Mouse (Mus musculus): Measurements from ENCODE around the gene Scn4b. TPM values are rescaled to one million over a fixed set of nuclear protein-coding genes. Genes with fewer than 3 reads are reported as not detected.
A peak's percentile ranks its signal among the peaks of the same experiment; 100 is the strongest.

Gene Scn4b
- total RNA-seq, 2 experiments from 2014 or later, result 6.0 to 8.2 TPM

DNA sequence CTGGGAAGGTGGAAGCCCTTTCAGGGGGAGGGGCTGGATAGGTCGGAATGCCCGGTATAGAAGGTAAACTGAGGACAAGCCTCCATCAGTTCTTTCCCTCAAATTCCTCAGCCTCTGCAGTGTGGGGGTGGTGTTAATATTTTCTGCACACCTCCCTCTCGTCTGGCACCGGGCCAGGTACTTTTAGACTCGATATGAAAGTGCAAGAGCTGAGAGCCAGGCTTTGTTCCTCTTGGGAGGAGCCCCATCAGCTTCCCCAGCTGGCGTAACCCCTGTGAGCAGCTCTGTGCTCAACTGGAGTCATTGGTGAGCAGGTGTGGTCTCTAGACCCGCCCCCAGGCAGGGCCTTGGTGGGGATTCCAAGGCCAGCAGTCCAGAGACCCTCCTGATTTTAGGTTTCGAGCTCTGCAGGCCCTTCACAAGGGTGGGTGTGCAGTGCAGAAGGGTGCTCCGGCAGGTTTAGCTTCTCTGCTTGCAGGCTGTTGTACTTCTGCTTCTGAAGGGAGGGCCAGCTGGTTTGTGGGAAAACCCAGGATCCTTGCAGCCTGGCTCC, 15.9 kb upstream of the Scn4b start:
- DNase-seq (ENCODE audit: low spot score in 2 of 2), result peak; percentile 63 to 77

DNA sequence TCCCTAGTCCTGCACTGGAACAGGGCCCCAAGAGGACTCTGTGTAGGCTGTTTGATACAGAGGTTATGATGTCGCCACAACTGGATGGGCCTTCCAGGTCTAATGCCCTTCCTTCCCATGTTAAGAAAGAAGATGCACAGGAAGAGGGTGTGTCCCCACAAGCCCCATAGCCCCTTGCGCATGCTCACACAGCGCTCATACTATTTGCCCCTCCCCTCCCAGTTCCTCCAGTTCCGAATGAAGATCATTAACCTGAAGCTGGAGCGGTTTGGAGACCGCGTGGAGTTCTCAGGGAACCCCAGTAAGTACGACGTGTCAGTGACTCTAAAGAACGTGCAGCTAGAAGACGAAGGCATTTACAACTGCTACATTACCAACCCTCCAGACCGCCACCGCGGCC, 13.0 kb upstream of the Scn4b start:
- DNase-seq (ENCODE audit: low spot score in 2 of 2), result no peak

DNA sequence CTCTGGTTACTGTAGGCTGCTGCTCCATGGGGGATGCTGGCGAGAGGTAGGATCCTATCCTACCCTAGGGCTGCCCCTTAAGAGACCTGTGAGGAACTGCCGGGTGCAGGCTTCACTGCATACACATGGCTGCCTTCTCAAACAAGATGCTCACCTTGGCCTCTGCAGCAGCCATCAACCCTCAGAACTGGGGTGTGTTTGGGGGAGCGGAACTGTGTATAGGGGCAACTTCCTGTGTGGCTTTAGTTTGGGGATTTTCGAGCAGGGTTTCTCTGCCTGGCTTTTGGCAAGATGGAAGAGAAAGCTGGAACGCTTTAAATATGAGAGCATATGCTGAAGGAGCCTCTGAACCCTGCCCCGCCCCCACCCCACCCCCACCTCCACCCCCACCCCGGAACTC, 11.3 kb upstream of the Scn4b start:
- DNase-seq (ENCODE audit: low spot score in 2 of 2), result no peak

DNA sequence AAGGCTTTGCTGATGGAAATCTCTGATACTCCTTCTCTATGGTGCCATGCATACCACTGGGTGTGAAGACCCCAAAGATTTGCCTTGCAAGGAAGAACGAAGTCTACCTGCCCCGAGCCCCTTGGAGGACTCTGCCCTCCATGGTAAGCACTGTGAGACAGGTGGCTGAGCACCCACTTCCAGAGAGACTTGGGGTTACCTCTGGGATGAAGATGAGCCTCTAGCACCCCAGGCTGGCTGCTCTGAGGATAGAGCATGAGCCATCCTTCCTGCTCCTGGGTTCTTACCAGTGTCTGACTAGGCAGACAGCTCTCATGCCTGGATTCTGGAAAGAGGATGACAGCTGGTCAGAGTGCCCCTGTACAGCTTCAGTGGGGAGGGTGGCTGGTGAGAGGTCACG, 8.1 kb upstream of the Scn4b start:
- no peak for DNase-seq (ENCODE audit: low spot score in 2 of 2)

DNA sequence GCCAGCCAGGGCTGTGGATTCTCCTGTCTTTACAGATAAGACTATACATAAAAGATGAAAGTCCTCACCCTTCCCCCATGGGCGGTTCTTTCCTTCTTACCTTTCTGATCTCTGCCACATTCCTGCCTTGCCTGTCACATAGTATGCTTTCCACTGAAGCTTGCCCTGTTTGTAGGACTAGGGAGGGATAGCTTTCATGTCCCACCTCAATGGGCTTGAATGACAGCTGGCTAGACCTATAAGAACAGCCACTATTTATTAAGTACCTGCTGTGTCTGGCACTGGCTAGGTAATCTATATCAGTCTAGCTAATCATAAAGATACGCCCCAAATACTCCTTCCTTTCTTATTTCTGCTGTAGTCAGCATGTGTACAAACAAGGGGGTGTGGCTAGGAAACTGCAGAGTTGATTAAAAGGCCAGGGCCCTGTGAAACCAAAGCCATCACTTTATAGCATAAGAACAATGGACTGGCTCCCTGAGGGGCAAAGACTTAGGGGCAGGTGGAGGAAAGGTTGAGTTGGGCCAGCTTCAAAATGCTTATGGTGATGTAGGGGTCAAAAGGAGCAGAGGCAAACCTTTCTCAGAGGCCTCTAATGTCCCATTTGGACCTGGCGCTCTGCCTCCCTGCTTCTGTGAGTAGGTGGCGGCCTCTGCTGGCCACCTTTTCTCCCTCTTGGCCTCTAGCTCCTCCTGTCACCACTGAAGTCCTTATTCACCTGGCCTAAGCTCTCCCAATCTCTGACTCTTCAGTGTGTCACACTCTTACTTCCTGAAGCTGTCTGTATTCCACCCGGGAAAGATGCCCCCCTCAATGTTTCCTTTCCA, 4.5 kb upstream of the Scn4b start:
- no peak for DNase-seq (ENCODE audit: low spot score in 2 of 2)

DNA sequence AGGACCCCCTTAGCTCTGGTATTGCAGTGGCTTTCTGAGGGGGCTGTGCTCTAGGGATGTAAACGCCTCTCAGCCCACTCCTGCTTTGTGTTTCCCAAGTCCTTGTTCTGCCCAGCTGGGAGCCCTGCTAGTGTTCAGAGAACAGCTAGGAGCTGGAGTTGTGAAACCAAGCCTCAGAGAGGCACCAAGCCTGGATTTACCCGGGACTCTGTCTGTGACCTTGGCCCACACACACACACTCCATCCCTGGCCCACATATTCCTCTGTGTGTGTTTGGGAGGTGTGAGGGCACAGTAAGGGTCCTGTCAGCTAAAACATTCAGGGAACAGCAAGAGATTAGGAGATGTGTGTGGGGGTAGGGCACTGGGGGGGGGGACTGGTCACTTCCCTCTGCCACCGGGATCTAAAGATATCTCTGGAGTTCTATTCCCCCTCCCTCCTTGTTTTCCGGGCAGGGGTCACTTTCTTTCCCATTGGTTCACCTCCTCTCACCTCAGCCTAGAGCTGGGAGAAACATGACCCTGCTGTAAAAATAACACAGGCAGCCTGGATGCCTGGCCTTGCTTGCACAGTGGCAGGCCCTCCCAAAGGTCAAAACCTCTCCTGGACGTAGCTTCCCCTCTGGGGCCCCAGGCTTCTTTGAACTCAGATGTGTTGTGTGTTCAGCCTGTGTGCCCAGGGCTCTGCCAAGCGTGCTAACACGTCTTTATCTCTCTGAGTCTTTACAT, 1.6 kb upstream of the Scn4b start:
- no peak for DNase-seq (ENCODE audit: low spot score in 2 of 2)

DNA sequence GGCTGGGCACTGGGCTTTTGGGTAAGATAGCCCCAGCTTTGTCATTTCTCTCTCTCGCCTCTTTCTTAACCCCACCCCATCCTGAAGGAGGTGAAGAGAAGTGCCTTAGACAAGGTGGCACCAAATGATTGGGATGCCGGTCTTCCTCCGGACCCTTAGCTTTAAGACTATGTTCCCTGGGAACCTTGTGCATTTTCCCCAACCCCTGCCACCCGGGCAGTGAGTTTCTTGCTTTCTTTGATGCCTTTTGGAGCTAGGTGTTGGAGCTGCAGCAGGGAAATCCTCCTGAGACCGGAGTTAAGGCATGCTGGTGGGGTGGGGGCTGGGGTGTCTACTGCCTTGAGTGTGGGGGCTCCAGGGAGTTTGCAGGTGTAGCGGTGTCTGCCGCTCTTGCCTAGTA, 887 bp downstream of the Scn4b start:
- no peak for DNase-seq (ENCODE audit: low spot score in 2 of 2)

DNA sequence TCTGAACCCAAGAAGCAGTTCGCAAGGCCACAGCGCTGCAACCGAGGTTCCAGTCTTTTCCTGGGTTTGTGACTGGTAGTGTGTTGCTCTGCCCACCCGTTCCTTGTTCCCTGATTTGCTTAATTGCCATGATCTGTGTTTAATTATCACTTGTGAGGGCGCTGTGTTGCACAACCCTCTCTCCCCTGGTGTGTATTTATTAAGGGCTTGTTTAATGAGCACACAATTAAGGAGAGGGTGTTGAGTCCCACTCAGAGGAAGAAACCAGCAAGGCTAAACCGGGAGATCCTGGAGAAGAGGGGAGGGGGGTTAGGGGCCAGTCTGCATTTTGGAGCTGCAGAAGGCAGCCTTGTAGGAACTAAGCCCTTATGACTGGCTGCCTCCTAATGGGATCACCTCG, 2.8 kb downstream of the Scn4b start:
- DNase-seq (ENCODE audit: low spot score in 2 of 2), result no peak

DNA sequence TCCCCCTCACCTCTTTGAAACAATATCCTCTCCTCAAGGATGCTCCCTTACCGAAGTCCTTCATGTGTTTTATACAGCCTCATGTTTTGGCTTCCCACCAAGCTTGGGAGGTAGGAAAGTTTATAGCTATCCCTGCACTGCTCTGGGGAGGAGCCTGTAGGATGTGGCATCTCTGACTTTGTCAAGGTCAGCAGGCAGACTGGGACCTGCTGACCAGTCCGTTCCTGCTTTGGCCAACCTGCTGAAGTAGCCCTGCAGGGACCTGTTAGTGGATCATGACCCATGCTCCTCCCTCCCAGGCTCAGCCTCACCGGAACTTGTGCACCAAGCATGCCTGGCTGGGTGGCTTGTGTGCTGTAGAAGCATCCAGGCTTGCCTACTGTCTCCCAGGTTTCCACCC, 4.5 kb downstream of the Scn4b start:
- DNase-seq (ENCODE audit: low spot score in 2 of 2), result no peak

DNA sequence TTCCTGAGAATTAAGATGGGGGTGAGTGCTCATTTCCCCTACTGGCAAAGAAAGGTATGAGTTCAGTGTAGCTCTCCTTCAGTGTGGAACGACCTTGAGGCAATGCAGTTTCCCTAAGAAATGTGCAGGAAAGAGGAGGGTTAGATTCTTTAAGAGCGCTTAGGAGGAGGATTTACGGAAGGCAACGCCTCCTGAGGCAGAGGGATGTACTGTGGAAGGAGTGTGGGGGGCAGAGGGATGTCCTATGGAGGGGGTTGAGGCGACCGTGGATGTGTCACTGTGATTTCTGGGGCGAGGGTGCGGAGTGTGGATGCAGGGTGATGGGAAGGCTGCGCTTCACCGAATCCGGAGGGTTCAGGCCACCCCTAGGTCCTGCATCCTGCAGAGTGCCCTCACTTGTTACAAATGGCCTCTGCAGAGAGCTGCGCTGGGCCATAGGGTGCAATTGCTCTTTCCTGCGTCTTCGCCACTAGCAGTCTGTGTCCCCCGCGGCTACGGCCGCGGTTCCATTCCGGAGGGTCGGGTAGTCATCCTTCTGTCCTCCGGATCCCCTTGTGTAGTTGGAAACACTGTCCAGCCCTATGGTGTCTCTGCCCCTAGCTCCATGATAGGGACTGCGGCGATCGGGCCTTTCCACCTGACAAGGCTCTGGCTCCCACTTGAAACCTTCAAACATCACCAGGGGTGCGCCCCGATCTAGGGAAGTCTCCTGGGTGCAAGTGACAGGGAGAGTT, 7.5 kb downstream of the Scn4b start:
- DNase-seq (ENCODE audit: low spot score in 2 of 2), result no peak

DNA sequence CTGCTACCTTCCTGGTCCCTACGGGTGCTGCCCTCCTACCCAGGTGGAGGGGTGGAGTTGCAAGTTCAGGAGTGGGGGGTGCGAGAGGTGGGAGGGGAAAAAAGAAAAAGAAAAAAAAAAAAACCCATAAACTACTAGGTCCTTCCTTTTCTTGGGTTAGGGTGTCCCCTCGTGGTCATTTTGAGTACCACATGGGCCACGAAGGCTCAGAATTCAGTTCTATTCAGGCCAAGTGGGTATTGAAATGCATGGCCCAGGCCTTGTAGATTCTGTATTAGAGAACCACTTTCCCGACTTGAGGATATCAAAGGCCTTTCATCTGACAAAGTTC, 8.0 kb downstream of the Scn4b start:
- peak; percentile 76 to 81 for DNase-seq (ENCODE audit: low spot score in 2 of 2)

DNA sequence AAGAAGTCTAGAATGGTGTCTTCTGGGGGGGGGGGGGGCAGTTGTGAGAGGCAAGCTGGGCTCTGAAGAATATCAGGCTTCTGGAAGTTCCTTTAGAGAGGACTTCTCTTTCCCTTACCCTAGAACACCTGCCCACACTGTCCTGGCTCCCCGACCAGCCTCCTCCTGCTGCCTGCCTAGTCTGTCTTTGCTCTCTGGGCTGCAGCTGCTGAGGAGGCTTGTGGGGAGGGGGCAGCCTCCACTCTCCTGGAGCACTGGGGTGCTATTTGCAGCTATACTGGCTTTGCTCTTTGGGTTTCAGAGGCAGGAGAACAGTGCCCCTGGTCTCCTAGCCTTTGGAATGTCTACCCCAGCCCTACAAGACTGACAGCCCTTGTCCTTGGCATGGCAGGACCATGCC, 12.7 kb downstream of the Scn4b start:
- DNase-seq (ENCODE audit: low spot score in 2 of 2), result no peak

DNA sequence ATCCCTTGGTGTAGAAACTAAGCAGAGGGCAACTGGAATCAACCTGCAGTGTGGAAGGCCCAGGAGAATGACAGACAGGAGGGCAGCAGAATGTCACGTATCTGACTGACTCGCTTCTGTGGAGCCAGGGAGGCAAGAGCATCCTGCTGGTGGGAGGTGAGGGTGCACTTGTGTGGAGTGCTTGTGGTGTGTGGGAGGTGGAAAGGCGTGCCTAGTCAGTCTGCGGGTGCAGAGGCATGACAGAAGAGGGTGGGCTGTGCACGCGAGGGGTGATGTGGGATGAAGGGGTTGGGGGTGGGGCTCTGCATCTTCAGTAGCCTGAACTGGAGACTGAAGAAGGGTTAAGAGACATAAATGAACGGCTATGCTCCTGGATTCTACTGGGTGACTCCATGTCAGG, 15.2 kb downstream of the Scn4b start:
- DNase-seq (ENCODE audit: low spot score in 2 of 2), result no peak

DNA sequence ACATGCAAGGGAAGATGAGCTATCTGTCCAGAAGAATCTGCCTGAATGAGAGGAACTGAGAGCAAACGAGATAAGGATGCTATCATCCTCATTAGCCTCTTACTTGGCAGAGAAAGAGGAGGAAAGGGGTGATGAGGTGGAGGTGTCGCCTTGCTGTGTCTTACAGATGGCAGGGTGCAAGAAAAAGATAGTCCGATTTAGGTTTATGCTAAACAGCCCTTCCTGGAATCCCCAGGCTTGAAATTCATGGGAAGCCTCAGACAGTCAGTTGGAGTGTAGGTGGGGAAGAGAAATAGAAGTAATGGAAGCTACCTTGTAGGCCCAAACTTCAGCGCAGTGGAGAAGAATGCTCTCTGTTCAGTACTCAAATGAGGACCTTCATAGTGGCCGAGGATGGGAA, 29.7 kb downstream of the Scn4b start:
- DNase-seq (ENCODE audit: low spot score in 2 of 2), result no peak

DNA sequence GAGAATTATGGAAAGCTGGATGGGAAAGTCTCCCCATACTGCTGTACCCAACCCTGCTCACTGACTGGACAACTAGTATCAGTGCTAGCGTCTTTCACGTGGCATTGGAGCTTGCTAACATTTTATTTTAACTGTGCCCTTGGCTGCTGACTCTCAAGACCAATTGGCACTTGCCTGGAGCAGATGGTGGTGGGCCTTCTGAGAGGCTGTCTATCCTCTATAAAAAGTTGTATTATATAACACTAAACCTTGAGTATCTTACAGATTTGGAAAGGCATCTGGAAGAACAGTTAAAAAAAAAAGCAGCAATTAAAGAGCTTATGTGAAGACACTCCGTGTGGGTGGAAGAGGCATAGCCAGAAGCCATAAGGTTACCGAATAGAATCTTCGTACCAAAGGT, 32.0 kb downstream of the Scn4b start:
- no peak for DNase-seq (ENCODE audit: low spot score in 2 of 2)

DNA sequence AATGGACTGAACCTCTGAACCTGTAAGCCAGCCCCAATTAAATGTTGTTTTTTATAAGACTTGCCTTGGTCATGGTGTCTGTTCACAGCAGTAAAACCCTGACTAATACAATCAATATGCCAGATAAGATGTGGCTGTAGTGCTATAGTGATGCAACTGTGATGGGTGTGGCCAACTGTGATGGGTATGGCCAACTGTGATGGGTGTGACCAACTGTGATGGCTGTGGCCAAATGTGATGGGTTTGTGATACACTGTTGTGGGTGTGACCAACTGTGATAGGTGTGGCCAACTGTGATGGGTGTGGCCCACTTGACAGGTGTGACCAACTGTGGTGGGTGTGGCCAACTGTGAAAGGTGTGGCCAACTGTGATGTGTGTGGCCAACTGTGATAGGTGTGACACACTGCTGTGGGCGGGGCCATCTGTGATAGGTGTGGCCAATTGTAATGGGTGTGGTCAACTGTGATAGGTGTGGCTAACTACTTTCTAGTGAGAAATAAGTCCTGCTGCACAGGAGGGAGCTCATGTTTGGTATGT, 32.9 kb downstream of the Scn4b start:
- DNase-seq (ENCODE audit: low spot score in 2 of 2), result no peak

DNA sequence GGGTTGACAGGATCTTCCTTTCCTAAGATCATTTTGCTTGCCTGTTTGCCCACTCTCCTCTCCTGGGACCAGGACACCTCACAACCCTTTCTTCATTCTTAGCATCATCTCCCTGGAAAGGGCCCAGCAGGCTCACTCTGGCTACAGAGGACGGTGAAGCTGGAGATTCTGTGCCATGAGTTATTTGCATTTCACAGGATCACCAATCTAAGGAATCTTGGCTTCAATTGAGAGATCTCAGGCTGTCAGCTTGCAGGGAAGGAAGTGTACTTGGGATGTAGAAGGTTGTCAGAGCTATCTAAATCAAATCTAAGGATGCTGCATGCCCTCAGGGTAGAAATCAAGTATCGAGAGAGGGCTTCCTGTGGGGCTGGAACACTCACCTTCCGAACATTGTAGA, 35.3 kb downstream of the Scn4b start:
- DNase-seq (ENCODE audit: low spot score in 2 of 2), result no peak

DNA sequence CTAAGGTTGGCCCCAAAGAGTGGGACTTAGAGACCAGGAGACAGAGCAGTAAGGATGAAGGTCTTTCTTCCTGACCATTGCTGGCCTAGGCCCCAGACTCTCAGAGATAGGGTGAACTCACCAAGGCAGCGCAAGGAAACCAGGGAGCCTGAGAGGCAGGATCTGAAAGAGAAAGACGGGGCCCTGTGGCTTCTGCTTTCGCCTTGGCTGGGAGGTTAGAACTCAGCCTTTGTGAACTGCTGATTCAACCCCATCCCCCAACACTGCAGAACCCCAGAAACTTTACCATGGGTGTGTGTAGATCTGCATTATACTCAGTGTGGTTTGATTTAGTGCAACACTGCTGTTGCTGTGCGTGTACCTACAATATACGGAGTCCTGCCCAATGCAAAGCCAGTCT, 41.1 kb downstream of the Scn4b start:
- no peak for DNase-seq (ENCODE audit: low spot score in 2 of 2)

DNA sequence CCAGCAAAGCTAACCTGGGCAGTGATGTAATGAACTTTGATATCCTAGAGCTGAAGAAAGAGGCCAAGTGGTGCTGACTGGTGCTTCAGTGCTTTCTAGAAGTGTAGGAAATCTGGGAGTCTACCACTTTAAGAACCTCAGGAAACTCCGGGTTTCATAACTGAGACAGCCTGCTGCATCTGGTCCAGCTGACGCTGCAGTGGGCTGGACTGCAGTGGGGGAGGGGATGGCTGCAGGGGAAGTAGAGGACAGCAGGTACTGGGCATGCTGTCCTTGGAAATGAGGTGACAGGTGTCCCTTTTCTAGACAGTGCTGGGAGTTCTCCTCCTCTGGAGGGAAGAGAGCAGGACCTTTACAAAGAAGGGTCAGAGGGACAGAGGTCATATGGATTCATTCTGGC, 43.6 kb downstream of the Scn4b start, which contains the start of gene BC049352:
BC049352 (plus strand) TSS at position 238 of the 400 bp plus-strand sequence.
- no peak for DNase-seq (ENCODE audit: low spot score in 2 of 2)

DNA sequence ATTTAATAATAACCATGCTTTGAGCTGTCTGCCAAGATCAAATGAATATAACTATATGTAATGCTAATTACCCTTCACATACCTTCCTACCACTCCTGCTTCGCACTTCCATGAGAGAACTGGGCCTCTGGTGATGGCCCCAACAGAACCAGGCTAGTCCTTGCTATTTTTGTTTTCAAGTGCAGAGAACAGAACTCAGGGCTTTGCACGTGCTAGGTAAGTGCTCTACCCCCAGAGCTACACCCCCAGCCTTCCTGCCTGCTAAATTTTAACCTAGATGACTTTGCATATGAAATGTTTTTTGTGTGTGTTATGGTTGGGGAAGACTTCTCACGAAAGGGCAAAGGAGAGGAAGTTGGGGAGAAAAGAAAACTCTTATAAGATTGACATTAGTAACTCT, 44.3 kb downstream of the Scn4b start:
- DNase-seq (ENCODE audit: low spot score in 2 of 2), result no peak

DNA sequence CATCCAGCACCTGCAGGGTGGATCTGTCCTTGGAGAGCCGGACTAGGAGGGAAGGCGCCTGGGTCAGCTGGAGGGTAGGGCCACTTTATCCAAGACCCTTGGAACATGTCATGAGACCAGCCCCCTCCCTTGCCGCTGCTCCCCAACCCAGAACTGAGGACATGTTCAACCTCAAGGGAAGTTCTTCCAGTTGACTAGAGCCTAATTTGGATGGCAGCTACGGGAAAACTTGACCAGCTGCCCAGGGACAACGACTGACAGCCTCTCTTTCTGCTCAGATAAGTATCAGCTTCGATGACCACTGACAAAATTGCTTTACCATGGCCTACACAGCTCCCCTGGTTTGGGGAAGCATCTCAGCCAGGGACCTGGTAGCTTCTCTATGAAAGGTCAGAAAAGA, 45.1 kb downstream of the Scn4b start:
- no peak for DNase-seq (ENCODE audit: low spot score in 2 of 2)

DNA sequence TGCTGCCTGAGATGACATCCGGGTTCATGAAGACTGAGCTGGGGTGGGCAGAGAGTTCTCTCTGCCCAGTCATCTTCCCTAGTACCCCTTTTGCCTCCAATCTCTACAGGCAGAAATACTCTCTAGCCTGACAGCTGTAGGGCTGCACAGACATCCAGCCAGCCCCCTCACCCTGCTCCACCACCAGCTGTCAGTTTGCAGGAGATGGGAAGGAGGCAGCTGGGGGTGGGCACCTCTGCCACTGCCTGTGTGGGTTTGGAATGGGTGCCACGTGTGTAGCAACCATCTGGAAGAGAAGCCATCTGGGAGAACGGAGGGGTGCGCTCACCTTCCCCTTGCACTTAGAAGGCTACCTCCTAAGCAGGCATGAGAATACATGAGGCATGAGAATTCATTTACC, 47.1 kb downstream of the Scn4b start:
- DNase-seq (ENCODE audit: low spot score in 2 of 2), result peak in 1 of 2 experiments; percentile 13

Measured in layer of hippocampus, postnatal 14 days (tissue).